Mouse (Mus musculus): ENCODE measurements around the gene Ccl9. TPM values are rescaled to one million over a fixed set of nuclear protein-coding genes. Genes with fewer than 3 reads are reported as not detected.

Gene Ccl9
- total RNA-seq (2022) = 10 to 100 TPM in 1 of 4 experiments, 1 to 10 TPM in 3; 3.8 to 11.6 (median 6.6) TPM

DNA sequence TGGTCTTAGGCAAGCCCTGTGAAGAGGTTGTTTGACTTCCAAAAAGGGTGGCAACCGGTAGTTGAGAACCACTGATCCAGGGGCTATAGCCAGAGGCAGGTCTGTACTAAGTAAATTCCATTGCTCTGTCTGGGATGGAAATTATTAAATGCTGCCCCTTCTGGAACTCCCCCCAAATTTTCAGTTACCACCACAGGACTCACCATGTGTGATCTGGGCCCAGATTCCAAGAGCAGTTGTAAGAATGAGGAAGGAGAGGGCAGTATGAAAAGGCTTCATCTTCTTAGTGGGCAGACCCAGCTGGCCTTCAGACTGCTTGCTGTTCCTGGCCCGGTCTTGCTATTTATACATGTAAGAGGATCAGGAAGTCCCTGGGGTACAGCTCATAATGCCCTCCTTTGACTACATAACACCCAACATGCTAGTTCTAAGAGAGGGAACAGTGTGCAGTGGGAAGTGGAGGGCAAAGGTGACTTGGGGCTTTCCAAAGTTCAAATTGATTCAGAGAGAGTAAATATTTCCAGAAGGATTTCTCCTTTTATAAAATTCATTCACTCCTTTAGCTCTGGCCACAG lies at the start of gene Ccl9:
Gene Ccl9, minus strand, starts transcription at position 451 of the 575 bp plus-strand sequence.
- no peak for DNase-seq

DNA sequence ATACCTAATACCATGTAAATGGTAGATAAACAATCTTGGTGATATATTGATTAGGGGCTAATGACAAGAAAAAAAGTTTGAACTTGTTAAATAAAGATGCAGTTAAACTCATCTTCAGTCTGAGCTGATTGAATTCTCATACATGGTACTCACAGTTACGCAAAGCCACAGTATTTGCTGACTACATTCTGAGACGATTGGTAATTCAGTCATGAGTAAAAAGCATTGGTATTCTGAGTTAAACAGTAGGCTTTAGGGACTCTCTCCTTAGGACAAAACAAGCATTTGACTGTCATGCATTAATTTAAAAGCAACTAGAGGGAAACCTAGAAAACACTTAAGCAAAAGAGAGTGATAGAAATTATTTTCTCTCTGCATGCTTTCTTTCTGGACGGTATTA lies 45.1 kb upstream of the Ccl9 start:
- no peak for DNase-seq

DNA sequence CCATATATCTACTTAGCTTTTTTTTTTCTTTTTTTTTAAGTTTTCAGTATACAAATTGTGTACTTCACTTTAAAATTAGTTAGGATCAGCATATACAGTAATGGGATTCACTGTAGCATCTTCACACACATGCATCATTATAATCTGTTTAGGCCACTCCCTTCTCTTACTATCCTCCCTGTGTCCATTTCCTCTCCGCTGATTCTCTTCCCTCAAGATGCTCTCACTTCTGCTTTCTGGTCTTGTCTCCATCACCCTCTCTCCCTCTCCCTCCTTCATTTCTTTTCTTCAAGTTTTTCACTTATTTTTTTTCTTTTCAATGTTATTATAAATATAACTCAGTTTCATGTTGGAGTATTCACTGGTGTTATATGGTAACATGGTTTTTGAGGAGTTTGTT lies 40.6 kb upstream of the Ccl9 start:
- no peak for DNase-seq

DNA sequence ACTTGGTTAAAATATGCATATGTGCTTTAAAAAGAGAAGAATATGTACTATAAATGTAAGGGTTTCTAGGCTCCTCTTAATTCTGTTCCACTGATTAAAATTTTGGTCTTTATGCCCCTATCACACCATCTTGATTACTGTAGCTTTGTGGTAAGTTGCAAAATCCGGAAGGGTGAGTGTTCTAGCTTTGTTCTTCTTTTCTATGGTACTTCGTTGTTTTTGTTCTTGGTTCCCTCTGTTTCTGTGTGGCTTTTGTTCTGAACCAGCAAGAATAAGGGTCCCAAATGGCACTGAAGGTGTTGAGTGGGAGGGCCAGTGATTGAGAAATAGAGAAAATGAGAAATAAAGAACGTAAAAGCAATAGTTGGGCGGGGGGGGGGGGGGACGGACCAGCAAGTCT lies 39.8 kb upstream of the Ccl9 start:
- DNase-seq = no peak

DNA sequence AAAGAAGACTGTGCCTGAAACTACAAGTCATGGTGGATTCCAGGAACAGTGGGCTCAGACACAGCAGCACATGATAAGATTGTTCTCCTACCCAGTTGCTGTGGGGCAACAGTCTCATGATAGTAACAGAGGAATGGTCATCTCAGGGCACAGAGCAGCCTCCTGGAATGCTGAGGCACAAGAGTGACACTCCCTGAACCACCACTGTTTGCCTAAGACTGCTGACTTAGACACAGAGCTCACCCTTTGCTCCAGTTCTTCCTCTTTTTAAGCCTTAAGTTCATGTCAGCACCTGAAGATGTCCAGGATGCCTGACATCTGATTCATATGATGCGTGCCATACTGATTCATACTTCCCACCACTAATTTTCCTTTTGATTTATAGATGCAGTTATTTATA lies 38.1 kb upstream of the Ccl9 start:
- no peak for DNase-seq

DNA sequence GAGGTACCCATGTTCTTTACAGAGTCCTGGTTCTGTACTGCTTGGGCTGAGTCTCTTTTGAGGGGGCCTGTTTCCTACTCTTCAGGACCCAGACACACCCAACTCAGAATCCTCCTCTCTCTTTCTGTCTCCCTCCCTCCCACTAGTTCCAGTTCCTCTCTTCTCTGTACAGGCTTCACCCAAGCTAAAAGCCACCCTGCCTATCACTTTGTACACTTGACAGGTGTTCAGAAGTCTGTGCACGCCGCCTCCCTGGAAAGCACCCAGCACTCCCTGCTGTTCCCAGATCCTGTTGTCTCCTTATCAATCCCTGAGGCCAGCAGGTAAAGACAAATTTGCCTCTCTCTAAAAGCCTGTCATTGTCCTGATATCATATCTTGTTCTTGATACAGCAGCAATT lies 32.5 kb upstream of the Ccl9 start:
- DNase-seq = no peak

DNA sequence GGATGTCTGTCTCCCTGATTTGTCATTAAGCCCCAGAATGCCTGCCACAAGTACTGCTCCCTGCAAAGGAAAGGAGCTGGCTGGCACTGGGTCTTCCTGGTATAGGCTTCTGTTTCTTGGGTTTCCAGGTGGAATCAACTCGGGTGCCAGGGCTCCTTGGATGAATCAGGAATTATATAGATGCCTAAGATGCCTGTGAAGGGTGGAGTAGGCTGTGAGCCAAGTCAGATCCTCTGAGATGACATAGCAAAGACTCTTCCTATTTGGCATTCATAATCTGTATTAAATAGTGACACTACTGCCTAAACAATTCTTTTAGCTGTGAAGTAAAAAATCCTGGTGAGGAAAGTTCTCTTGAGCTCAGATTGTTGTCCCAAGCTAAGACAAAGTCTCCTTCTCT lies 28.0 kb upstream of the Ccl9 start:
- DNase-seq = no peak

DNA sequence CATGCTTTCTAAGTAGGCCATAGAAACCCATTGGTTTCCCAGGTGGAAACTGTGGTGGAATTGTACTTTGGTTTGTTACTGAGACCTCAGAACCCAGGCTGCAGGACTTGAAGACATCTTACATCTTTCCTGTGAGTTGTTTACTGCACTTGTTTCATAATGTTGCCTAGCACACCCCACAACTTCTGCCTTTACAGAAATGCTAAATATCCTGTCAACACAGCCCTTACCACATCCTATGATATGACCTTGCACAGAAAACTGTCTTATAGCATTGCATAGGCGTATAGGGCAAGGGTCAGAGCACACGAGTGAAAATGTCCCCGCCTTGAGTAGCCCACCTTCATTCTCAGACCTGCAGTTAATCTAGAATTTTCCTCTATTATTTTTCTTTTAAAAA lies 27.1 kb upstream of the Ccl9 start:
- no peak for DNase-seq

DNA sequence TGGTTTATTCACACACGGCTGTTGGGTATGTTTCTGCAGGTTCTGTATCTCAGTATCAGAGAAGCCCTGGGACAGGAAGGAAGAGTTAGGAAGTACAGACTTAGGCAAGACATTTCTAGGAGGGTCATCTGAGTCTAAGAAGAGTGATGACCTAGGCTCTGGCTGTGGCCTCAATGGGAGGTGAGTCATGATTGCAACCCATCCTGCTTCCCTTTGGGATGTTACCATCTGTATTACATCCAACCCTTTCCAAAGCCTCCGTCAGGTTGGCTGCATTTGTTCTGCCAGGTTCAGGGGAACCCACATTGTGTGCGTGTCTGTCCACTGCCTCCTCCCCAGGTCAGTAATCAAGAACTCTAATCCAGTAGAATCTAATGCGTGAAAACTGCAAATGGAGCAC lies 26.3 kb upstream of the Ccl9 start:
- DNase-seq = no peak

DNA sequence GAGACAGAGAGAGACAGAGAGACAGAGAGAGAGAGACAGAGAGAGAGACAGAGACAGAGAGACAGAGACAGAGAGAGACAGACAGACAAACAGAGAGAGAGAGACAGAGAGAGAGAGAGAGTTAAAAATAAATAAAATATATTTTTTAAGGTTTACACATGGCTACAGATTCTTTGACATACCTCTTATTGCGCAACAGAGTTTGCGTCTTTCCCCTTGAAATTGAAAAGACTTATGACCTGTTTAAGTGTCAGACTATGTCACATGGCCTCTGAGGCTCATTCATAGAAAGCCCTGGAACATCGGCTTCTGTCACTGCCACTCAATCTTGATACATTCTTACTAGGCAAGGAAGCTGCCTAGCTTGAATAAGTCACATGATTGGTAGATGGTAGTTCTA lies 25.0 kb upstream of the Ccl9 start:
- no peak for DNase-seq

DNA sequence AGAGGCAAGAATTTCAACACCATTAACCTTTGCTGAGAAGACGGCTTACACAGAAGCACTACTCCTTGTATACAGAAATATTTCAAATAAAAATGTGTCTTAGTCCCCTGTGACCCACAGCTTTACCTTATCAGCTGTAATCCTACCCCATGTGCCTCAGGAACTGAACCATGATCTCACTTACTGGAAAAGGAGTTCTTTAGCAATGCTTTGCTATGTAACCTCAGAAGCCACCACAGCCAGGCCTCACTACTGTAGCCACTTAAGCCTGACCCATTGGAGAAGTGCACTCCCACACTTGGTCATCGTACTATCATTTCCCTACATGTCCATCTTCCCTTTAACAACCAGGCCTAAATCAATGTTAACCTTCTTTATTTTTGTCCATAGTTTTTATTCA lies 22.1 kb upstream of the Ccl9 start:
- no peak for DNase-seq

DNA sequence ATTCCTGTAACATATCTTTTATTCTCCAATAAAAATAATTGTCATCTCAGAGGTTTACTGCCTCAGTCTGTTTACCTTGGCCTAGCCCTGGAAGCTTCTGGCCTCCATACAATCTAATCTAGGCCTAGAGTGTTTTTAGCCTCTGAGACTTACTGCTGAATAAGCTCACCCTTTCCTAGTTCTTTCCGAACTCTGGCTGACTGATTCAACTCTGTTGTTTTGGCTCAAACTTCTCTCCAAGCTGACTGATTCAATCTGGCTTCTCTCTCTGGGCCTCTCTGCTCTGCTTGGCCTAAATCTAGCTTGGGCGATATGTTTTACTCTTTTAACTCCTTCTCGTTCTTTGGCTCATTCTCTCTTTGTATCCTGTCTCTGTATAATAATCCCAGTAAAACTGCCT lies 20.6 kb upstream of the Ccl9 start:
- DNase-seq = no peak

DNA sequence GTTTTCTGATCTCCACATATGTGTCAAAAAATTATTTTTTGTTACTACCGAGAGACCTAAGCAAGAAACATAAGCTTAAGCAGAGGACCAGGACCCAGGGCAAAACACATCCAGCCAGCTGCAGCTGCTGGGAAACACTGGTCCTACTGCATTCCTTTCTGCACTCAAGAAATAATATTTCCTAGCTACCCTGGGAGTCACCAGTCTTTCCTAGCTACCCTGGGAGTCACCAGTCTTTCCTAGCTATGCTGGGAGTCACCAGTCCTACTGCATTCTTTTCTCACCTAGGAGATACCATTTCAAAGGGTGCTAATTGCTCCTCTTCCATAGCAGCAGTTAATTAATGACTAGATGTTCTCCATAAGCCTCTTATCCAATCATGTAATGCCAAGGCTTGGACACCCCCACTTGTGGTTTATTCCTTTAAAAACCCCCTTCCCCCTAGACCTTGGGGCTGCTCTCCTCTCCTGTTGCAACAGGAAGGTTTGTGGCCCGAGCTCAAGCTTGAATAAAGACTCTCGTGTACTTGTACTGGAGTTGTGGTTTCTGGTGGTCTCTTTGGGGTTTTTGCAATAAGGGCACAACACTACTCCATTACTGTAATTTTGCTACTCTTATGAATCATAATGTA lies 19.9 kb upstream of the Ccl9 start:
- no peak for DNase-seq

DNA sequence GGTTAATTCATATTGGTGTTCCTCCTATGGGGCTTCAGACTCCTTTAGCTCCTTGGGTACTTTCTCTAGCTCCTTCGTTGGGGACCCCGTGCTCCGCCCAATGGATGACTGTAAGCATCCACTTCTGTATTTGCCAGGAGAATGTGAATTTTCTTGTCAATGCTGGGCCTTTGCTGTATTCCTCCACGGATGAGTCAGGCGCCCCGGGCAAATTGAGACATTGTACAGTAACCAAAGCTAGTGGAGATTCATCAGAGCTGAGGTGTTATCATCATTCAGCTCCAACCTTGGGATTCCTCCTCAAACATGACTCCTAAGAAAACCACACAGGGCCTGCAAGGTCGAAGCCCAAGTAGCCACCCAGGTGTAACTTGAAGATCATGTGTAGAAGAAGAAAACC lies 19.4 kb upstream of the Ccl9 start:
- DNase-seq = no peak

DNA sequence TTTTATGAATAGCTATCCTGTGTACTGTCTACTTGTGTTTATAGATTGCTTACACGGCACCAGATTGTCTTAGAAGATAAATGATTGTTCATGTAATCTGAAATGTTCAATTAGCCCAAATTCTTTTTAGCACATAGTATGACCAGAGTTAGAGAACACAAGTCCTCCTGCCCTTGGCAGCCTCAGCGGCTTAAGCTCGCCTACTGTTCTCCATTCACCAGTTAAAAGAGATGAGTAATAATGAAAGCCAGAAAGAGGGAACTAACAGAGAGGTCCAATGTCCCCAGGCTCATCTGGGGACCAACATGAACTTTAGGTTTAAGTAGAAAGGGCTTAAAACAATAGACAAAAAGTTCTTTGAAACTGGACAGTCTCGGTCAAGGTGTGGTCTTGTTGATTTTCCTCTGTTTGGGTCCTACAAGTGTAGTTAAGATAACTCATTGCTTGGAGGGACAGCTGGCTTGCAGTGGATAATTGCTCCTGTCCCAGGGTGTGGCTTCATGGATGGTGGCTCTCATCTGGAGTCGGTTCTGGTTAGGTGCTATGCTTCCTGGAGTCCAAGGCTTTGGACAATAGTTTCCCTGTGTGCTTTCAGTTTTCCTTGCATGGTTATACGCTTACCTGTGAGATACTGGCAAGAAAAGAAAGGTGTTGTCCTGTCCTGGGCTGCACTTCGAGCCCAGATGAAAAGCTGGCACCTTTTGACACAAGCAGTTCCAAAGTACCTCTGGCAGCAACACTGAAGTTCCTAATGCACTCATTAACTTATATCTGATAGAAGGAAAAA lies 17.4 kb upstream of the Ccl9 start:
- no peak for DNase-seq

DNA sequence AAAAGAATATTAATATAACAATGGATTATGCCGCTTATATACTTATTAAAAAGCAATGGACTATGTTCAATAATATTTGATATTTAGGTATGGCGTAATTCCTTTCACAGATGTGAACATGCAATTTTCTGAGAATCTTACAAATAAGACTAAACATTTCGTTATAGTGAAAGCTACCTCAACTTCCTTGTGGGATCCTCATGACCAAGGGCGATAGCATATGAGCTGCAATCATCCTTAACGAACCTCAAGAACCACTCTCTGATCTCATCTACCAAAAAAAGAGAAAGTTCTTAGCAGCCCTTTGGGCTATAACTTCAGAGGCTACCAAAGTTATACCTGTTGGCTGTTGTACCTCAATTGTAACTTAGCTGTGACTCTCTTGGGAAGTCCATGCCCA lies 15.0 kb upstream of the Ccl9 start:
- DNase-seq = no peak

DNA sequence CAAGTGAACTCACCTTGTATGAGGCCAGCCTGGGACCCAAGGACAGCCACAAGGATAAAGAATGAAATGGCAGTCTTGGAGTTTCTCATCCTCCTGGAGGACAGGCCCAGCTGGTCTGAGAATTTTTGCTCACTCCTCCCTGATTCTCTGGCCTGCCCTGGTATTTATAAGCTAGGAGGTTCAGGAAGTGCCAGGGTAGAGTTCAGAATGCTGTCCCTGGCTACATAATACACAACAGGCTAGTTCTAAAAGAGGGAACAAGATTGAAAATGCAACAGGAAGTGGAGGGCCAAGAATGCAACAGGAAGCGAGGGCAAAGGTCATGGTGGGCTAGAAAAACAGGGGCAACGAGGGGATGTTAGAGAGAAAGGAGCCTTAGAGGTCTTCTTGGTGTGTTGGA lies 14.4 kb upstream of the Ccl9 start, which contains the start of gene Ccl6:
Gene Ccl6, minus strand, starts transcription at position 235 of the 400 bp plus-strand sequence.
- no peak for DNase-seq

DNA sequence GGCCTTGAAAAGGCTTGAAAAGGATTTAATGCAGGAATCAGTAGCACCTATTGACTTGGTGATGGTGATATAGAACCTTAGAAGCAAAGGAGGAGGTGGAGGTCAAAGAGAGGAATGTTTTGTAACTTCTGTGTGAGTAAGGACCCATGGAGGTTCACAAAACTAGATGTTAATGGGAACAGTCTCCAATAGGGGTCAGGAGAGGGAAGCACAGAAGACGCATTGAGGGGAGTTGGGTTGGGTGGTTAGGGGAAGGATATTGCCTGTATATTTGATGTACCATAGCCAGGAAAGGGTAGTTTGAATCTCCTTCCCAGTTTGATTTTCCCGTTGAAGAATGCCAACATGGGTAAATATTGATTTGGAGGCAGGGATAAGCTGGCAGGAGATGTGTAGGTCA lies 5.8 kb upstream of the Ccl9 start:
- DNase-seq = no peak

DNA sequence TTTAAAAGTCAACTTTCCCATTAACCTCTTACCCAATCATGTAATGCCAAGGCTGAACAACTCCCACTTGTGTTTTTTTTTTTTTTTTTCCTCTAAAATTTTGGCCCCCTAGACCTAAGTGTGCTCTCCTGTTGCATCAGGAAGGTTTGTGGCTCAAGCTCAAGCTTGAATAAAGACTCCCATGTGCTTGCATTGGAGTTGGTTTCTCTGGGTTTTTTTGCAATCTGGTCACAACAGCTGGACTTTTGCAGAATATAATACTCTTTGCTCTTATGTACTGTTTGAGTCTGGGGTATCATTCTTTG lies 5.0 kb upstream of the Ccl9 start:
- DNase-seq = no peak

DNA sequence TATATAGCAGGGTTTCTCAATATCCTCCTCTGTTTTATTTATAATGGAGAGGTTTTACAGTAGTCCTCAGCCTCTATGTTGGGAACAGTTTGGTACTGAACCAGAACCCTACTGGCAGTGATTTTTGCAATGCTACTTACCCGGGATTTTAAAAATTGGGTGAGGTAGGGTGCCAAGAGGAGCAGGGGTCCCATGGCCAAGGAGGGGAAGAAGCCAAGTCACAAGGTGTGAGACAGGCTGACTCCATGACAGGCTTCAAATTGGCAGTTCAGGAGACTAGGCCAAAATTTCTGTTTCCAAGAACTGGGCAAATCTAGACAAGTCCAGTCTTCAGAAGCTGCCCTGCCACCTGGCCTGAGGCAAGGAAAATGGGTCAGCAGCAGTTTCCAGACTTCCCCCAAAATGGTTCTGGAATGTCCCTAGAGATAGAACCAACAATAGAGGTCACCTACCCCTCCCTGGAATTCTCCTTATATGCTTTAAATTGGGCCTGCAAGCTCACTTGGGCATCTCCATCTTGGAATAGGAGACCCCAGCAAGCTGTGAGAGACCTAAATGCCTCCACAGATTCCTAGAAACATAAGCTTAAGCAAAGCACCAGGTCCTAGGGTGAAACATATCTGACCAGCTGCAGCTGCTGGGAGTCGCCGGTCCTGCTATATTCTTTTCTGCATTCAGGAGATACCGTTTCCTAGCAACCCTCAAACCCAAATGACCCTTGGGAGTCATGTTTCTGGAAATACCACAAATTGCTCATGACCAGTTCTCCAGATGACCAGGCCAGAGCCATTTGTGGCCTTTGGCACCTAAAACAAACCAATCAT lies 4.4 kb upstream of the Ccl9 start:
- DNase-seq = peak; percentile 27

DNA sequence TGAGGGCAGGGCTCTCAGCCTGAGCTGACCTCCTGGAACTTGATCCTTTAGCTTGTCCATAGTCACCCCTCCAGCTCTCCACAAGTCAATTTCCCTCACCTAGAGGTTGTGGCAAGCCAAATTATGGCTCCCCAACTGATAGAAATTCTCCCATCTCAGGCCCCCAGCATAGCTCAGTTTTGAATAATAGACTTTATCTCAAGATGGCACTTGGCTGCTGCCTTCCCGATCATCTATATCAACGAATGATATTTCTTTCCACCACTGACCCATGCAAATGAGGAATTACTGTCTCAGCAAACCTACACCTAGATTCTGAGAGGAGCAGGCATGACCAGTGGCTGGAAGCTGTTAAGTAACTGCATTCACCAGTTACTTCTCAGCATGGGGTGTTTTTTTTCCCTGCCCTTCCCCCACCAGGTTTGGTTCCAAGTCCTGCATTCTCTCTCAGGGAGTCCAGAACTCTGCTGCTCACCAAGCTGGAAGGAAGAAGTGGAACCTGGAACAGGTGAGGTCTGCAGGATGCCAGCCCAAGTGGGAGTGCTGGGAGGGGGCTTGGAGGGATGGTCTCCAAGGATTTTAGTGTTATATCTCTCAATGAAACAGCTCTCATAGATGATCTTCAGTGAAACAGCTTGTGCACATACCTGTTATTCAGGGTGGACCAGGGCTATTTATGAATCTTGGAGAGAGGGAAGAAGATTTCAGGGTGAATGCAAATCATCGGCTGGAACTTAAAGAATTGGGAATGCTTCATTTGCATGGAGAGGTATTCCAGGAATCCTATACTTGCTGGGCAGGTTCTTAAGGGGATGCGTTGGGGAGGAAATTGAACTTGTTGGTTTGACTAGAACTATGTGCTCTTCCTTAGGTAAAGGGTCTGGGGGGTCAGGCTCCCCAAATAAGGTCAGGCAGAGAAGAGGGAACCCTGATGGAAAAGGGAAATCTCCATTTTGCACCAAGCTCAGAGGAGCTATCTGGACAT lies 3.5 kb upstream of the Ccl9 start:
- DNase-seq = no peak

DNA sequence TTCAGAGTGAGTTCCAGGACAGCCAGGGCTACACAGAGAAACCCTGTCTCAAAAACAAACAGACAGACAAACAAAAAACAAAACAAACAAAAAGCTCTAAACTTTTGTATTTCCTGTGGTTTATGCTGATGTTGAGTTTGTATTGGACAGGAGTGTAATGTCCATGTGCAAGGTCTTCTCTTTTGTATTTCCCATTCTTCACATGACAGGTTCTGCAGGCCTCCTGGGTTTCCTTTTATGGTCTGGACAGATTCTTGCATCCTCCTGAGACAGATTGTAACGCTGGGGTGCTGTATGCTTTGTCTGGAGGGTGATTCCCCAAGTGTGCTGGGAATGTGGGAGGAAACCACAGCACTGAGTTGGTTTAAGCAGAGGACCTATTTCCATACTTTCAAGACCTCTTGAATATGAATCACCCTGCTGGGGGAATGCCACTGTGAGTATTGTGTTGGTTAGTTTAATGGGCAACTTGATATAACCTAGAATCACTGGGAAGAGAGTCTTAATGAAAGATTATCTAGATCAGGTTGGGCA lies 2.3 kb upstream of the Ccl9 start:
- DNase-seq = no peak

Data from adrenal gland, adult 8-10 months (tissue).